Mouse (Mus musculus) G1E (cell line): ENCODE data around the gene Dnah14. TPM values are rescaled to one million over a fixed set of nuclear protein-coding genes. Genes with fewer than 3 reads are reported as not detected.

Experiments
- ATAC-seq: 2 replicates; pipeline ENCODE4 v1.8.0; 2016; ENCODE audit warnings: mild to moderate bottlenecking; ENCODE audit not compliant: insufficient number of reproducible peaks, poor library complexity, low FRiP score, severe bottlenecking; ENCODE audit errors: extremely low read depth
- DNase-seq: peaks from one replicate; pipeline ENCODE4 v3.0.0; 2012; ENCODE audit warnings: low spot score
- H3K27me3 ChIP-seq: 2 replicates; pipeline ENCODE4 v1.6.1; 2012; ENCODE audit warnings: mild to moderate bottlenecking, low read length, inconsistent platforms; ENCODE audit not compliant: insufficient read depth
- H3K36me3 ChIP-seq: replicated peaks from 2 replicates; pipeline ENCODE3; 2012; ENCODE audit warnings: mild to moderate bottlenecking, inconsistent platforms
- H3K4me1 ChIP-seq: 2 replicates; pipeline ENCODE4 v1.6.1; 2012; ENCODE audit warnings: low read depth, low read length, inconsistent platforms, mixed read lengths; ENCODE audit not compliant: insufficient read depth
- H3K4me3 ChIP-seq: 2 replicates; pipeline ENCODE4 v1.5.1; 2012; ENCODE audit warnings: low read depth, mild to moderate bottlenecking, inconsistent platforms, low read length, moderate library complexity, mixed read lengths
- H3K9me3 ChIP-seq: replicated peaks from 2 replicates; pipeline ENCODE4 v1.6.1; 2012; ENCODE audit warnings: inconsistent platforms
- CTCF ChIP-seq: IDR thresholded peaks from 2 replicates; pipeline ENCODE4 v1.5.1; 2012; ENCODE audit warnings: low read depth, low read length, inconsistent platforms, mixed read lengths
- GATA1 ChIP-seq: IDR thresholded peaks from 2 replicates; pipeline ENCODE4 v1.6.1; 2012; ENCODE audit warnings: borderline replicate concordance, low read length, inconsistent platforms, mixed read lengths
- GATA2 ChIP-seq: IDR thresholded peaks from 2 replicates; pipeline ENCODE4 v1.6.1; 2012; ENCODE audit warnings: low read depth, low read length, inconsistent platforms, borderline replicate concordance
- POLR2AphosphoS5 ChIP-seq: IDR thresholded peaks from 2 replicates; pipeline ENCODE4 v1.6.1; 2012; ENCODE audit warnings: low read depth, low read length, inconsistent platforms; ENCODE audit not compliant: insufficient replicate concordance
- TAL1 ChIP-seq: conservative IDR thresholded peaks from 2 replicates; pipeline ENCODE4 v1.6.1; 2012; ENCODE audit warnings: low read depth, low read length, inconsistent platforms, mixed read lengths
- polyA plus RNA-seq: library from polyadenylated mRNA; stranded (reverse); fragments of >175 nt; gene quantifications from 2 replicates; pipeline ENCODE4 v1.2.3, GENCODE M21; 2012
- total RNA-seq, 2 experiments: library from RNA; stranded (forward) in 1 of 2; stranded (reverse) in 1 of 2; fragments of 200-1000 nt in 1 of 2; fragments of >200 nt in 1 of 2; fragmentation: Nextera tagmentation in 1 of 2; gene quantifications; 2 replicates each; pipeline ENCODE4 v1.2.3; 2014 to 2017

The Dnah14 gene
- total and polyA plus RNA-seq, 3 experiments: 1.3 TPM; not detected in 2

DNA sequence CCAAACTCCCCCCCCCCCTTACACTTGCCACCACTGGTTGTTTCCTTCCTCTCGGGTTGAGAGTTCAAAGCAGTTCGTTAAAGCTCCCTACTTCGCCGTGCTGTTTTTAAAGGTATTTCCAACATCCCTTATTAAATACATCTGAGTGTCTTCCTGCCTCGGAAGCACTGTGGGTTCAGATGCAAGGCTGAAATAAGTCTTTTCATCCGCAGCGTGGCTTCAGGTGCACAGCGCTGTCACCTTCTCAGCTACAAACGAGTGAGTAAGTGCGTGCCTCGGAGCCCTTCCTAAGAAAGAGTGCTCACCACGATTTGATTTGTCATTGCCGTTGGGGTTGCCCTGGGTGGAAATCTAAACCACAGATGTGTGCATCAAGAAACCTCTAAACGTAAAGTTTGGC lies 266.4 kb downstream of the Dnah14 start, which contains the start of gene Lbr:
Lbr (minus strand) TSS at position 266 of the 400 bp plus-strand sequence.
- H3K4me1 ChIP-seq: peaks cover 43% of the 10 kb centered on the region
- TF ChIP-seq TAL1 (no peak), GATA2 (no peak), GATA1 (no peak), CTCF (no peak), POLR2AphosphoS5 (no peak)
- peaks cover 19% of the 10 kb centered on the region for H3K36me3 ChIP-seq
- DNase-seq: no peak
- peak within 1 kb of the TSS; percentile 91 for H3K4me3 ChIP-seq
- H3K9me3 ChIP-seq: no peaks in the 10 kb centered on the region
- ATAC-seq: no peak
- H3K27me3 ChIP-seq: no peaks in the 10 kb centered on the region

DNA sequence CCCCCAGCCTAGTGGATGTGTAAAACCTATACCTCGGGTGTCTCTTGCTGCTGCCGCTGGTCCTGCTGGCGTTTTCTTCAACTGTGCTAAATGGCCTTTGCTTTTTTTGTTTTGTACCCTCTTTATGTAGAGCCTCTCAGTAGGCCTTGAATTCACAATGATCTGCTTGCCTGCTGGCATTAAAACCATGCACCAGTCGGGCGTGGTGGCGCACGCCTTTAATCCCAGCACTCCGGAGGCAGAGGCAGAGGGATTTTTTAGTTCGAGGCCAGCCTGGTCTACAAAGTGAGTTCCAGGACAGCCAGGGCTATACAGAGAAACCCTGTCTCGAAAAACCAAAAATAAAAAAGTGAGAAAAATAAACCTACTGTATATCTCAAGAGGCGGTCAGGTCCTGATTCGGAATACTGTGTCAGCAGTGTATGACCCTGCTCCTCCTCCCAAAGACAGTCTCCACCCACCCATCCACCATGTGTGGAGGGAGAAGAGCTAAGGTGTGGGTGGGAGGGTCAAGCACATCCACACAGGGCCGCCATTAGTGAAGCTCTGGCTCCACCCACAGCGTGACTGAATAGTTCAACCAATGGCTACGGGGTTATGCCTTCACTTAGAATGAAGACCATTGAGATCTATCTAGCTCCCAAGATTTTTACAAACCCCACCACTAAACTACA lies 268.7 kb downstream of the Dnah14 start:
- no peak for ATAC-seq

DNA sequence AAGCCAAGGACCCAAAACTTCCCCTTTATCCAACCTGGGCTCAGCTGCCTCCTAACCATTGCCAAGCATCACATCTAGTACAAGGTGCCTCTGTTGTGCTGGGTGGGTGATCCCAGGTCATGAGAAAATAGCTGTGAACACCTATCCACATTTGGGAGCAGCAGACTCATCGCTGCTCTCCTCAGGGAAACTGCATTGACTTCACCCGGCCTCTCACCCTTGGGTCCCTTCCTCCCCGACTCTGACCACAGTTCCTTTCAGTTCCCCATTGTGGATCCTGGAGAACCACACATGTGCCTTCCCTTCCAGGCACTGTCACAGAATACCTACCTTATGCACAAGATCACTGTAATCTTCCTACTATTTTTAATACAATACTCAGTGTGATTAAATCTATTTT lies 269.4 kb downstream of the Dnah14 start:
- TF ChIP-seq TAL1 (no peak), POLR2AphosphoS5 (no peak), CTCF (no peak), GATA2 (no peak), GATA1 (no peak)
- Histone ChIP-seq H3K4me3 (no peak overlapping the region), H3K27me3 (no peaks in the 10 kb centered on the region), H3K36me3 (no peaks in the 10 kb centered on the region), H3K9me3 (no peaks in the 10 kb centered on the region), H3K4me1 (peaks cover 30% of the 10 kb centered on the region)
- ATAC-seq (no peak), DNase-seq (no peak)

More for the DNA sequence above, 268.7 kb downstream of the Dnah14 start:
- TF ChIP-seq POLR2AphosphoS5: no peak
- no peak for TF ChIP-seq GATA1
- no peak for TF ChIP-seq TAL1
- TF ChIP-seq CTCF: no peak
- TF ChIP-seq GATA2: no peak
- Histone ChIP-seq H3K36me3 (peaks cover 2% of the 10 kb centered on the region), H3K27me3 (no peaks in the 10 kb centered on the region), H3K4me3 (no peak overlapping the region), H3K4me1 (peaks cover 31% of the 10 kb centered on the region), H3K9me3 (no peaks in the 10 kb centered on the region)
- DNase-seq: no peak

DNA sequence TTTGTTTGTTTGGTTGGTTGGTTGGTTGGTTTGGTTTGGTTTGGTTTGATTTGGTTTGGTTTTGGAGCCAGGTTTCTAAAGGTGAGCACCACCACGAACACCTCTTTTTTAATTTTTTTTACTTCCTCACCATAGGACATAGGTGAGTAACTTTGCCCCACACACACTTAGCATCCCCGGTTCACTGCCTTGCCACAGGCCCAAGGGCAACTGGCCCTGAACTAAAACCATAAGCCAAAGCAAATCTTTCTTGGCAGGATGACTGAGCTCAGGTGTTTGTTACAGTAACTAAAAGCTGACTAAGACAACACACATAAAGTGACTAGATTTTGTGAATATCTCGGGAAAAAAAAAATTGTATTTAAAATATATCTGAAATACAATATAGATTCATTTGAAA lies 271.0 kb downstream of the Dnah14 start:
- peaks cover 6% of the 10 kb centered on the region; the same call in 1 of the 2 replicates for H3K27me3 ChIP-seq
- no peak overlapping the region for H3K4me3 ChIP-seq
- no peak for ATAC-seq
- H3K36me3 ChIP-seq: no peaks in the 10 kb centered on the region
- no peak for DNase-seq
- H3K9me3 ChIP-seq: no peaks in the 10 kb centered on the region
- no peak for TF ChIP-seq GATA2
- TF ChIP-seq GATA1: no peak
- no peak for TF ChIP-seq CTCF
- no peak for TF ChIP-seq POLR2AphosphoS5
- no peak for TF ChIP-seq TAL1
- peaks cover 30% of the 10 kb centered on the region for H3K4me1 ChIP-seq

DNA sequence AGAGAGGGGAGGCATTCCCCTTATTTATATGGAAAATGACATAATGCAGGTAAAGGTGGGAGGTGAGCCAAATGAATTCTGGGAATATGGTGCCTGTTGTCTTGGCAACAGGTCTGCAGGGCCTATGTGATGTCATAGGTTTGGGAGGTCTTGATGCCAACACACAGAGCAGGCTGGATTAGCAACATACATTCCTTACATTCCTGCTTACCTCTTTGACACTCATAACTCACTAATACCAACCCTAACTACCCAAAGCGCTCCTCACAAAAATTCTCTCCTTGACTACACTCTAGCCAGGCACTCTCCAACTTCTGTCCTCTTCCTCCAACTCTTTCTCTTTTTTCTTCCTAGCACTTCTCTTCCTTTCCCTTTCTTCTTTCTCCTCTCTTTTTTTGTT lies 271.9 kb downstream of the Dnah14 start:
- Histone ChIP-seq H3K27me3 (peaks cover 13% of the 10 kb centered on the region; the same call in 1 of the 2 replicates), H3K4me3 (no peak overlapping the region), H3K9me3 (no peaks in the 10 kb centered on the region), H3K36me3 (no peaks in the 10 kb centered on the region), H3K4me1 (peaks cover 32% of the 10 kb centered on the region)
- DNase-seq (no peak), ATAC-seq (no peak)
- TF ChIP-seq GATA1 (no peak), POLR2AphosphoS5 (no peak), TAL1 (no peak), CTCF (no peak), GATA2 (no peak)

DNA sequence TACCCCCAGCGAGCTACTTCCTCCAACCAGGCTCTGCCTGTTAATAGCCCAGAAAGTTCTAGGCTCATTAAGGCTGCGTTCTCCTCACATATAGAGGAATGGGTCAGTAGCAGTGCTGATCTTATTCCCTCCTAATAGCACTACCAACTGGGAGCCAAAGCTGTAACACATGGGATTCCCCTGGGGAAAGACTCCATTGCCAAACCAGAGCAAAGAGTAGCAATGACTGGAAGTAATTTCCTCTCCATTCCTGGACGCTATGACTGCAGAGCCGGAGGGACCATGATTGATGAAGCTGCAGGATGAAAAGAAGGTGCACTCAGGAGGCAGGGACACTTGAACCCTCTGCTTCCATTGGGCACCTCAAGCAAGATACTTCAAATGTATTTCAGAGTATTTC lies 274.1 kb downstream of the Dnah14 start:
- peaks cover 28% of the 10 kb centered on the region for H3K4me1 ChIP-seq
- H3K9me3 ChIP-seq: no peaks in the 10 kb centered on the region
- H3K36me3 ChIP-seq: no peaks in the 10 kb centered on the region

More for the DNA sequence above, 274.1 kb downstream of the Dnah14 start:
- peaks cover 17% of the 10 kb centered on the region; the same call in 1 of the 2 replicates for H3K27me3 ChIP-seq
- DNase-seq (no peak), ATAC-seq (no peak)
- H3K4me3 ChIP-seq: no peak overlapping the region
- TF ChIP-seq CTCF (no peak), GATA1 (no peak), TAL1 (no peak), GATA2 (no peak), POLR2AphosphoS5 (no peak)
